Mouse (Mus musculus): ENCODE results near the gene Gm6370.
"Not testable (repeated sequence)": the region's sequence is repeated elsewhere in the genome, so short reads cannot be mapped to it uniquely, and the experiment has no call there.

- TF ChIP-seq CTCF (IDR thresholded peaks at IDR 0.05 in 2 of 3, conservative IDR thresholded peaks at IDR 0.05 in 1 of 3; ENCODE audit: control insufficient read depth in 1 of 3, insufficient read depth in 1 of 3, low read depth in 2 of 3, low read length in 3 of 3, poor library complexity in 1 of 3, severe bottlenecking in 1 of 3): peak; percentile 28 to 59 (median 51); a peak in 5 of 6 replicates
- not testable (repeated sequence) for TF ChIP-seq NRF1 (IDR thresholded peaks at IDR 0.05; ENCODE audit: insufficient read depth, low read depth, low read length, poor library complexity, severe bottlenecking); POLR2AphosphoS2 (IDR thresholded peaks at IDR 0.05; ENCODE audit: low read length); POLR2A (IDR thresholded peaks at IDR 0.05; ENCODE audit: control insufficient read depth in 1 of 2, insufficient read depth in 1 of 2, low read depth in 1 of 2, low read length in 2 of 2, poor library complexity in 1 of 2); MYC (IDR thresholded peaks at IDR 0.05; ENCODE audit: low read depth, low read length); EP300 (IDR thresholded peaks at IDR 0.05; ENCODE audit: low read depth in 1 of 2, low read length in 2 of 2); GATA1 (IDR thresholded peaks at IDR 0.05; ENCODE audit: low read depth, low read length); MEF2A (IDR thresholded peaks at IDR 0.05; ENCODE audit: extremely low read depth, insufficient replicate concordance, low read depth, low read length, poor library complexity, severe bottlenecking); USF2 (IDR thresholded peaks at IDR 0.05; ENCODE audit: borderline replicate concordance in 1 of 2, insufficient read depth in 1 of 2, low read depth in 1 of 2, low read length in 2 of 2); BHLHE40 (IDR thresholded peaks at IDR 0.05; ENCODE audit: borderline replicate concordance, low read depth, low read length); MAZ (IDR thresholded peaks at IDR 0.05; ENCODE audit: low read depth, low read length)
- TF ChIP-seq RAD21 (IDR thresholded peaks at IDR 0.05; ENCODE audit: low read depth, low read length): peak; percentile 49
Observed at GRCm38 (mm10) chr5:146479564-146479963, 11.6 kb upstream of the Gm6370 start.

Data from MEL (cell line).